Mouse (Mus musculus) embryonic facial prominence, embryonic 15.5 days (tissue): Measurements from ENCODE around the gene Pxdc1. TPM values are rescaled to one million over a fixed set of nuclear protein-coding genes. Genes with fewer than 3 reads are reported as not detected.

Source experiments
- ATAC-seq: fragments of 200-750 bp; cut with Nextera tagmentation; 2 replicates; pipeline ENCODE4 v1.8.0; 2017; ENCODE audit warnings: low read depth, moderate TSS enrichment; ENCODE audit not compliant: insufficient number of reproducible peaks, low FRiP score, low TSS enrichment
- H3K27ac ChIP-seq: fragments of 300-500 bp; sonication (generic); replicated peaks from 2 replicates; pipeline ENCODE4 v1.5.1; 2015; ENCODE audit warnings: mild to moderate bottlenecking, inconsistent platforms
- H3K27me3 ChIP-seq: fragments of 300-500 bp; sonication (generic); 2 replicates; pipeline ENCODE4 v1.6.1; 2015; ENCODE audit warnings: inconsistent platforms
- H3K36me3 ChIP-seq: fragments of 300-500 bp; sonication (generic); 2 replicates; pipeline ENCODE4 v1.6.1; 2015; ENCODE audit warnings: mild to moderate bottlenecking, inconsistent platforms
- H3K4me1 ChIP-seq: fragments of 300-500 bp; sonication (generic); 2 replicates; pipeline ENCODE4 v1.6.1; 2015; ENCODE audit warnings: inconsistent platforms
- H3K4me2 ChIP-seq: fragments of 300-500 bp; sonication (generic); replicated peaks from 2 replicates; pipeline ENCODE4 v1.6.1; 2015; ENCODE audit warnings: mild to moderate bottlenecking, inconsistent platforms
- H3K4me3 ChIP-seq: fragments of 300-500 bp; sonication (generic); replicated peaks from 2 replicates; pipeline ENCODE4 v1.5.1; 2015; ENCODE audit warnings: mild to moderate bottlenecking, inconsistent platforms
- H3K9ac ChIP-seq: fragments of 300-500 bp; sonication (generic); 2 replicates; pipeline ENCODE4 v1.6.1; 2015; ENCODE audit warnings: inconsistent platforms
- H3K9me3 ChIP-seq: fragments of 300-500 bp; sonication (generic); replicated peaks from 2 replicates; pipeline ENCODE4 v1.6.1; 2016; ENCODE audit warnings: inconsistent platforms
- WGBS: fragments of 180-500 bp; shearing (Covaris S2); methylation state at CpG from one replicate; pipeline ENCODE4 v1.1.7; 2015; 5-methylcytosine and 5-hydroxymethylcytosine counted together
- polyA plus RNA-seq: library from polyadenylated mRNA; unstranded; fragments of >200 nt; fragmentation: Nextera tagmentation; extraction: Ambion mirVana; gene quantifications from 2 replicates; pipeline ENCODE4 v1.2.1, GENCODE M21; 2015

The Pxdc1 gene
- polyA plus RNA-seq, 1 experiment from 2014 or later, result 29.2 TPM

DNA sequence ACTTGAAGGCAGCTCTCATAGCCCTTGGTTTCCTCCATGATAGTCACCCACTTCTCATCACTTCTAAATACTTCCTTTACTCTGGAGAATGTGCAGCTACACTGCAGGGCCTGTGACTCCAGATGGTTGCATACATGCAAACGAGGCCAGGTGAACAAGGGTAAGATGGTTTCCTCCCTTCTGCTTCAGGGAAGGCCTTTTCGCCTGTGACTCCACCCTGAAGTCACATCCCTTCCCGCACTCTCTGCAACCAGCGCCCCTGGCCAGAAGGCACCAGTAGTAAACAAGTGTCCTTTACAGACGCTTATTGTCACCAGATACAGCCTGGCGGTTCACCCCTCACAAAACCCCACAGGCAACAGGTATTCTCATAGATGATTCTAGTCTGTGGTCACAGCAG, 2.9 kb downstream of the Pxdc1 start:
- H3K27ac ChIP-seq, result no peak overlapping the region
- peak overlapping the region; percentile 89 for H3K4me2 ChIP-seq
- H3K4me1 ChIP-seq, result peaks cover 68% of the 10 kb centered on the region
- H3K27me3 ChIP-seq, result no peaks in the 10 kb centered on the region
- no peak overlapping the region for H3K9ac ChIP-seq
- 50% methylated on average over 6 of the region's 6 CpGs for WGBS
- no peaks in the 10 kb centered on the region for H3K9me3 ChIP-seq
- H3K4me3 ChIP-seq, result peak overlapping the region; percentile 73
- ATAC-seq, result no peak
- H3K36me3 ChIP-seq, result no peaks in the 10 kb centered on the region

- 59% methylated on average over 4 of the region's 4 CpGs for WGBS
- no peak for ATAC-seq
- Histone ChIP-seq H3K27ac (no peak overlapping the region), H3K9ac (no peak overlapping the region), H3K27me3 (no peaks in the 10 kb centered on the region), H3K36me3 (no peaks in the 10 kb centered on the region), H3K4me2 (no peak overlapping the region), H3K4me1 (peaks cover 78% of the 10 kb centered on the region), H3K9me3 (no peaks in the 10 kb centered on the region), H3K4me3 (no peak overlapping the region)
Observed at GRCm38 (mm10) chr13:34647751-34648150, 5.5 kb downstream of the Pxdc1 start.

- no peak for ATAC-seq
- H3K9me3 ChIP-seq, result no peaks in the 10 kb centered on the region
- H3K4me3 ChIP-seq, result no peak overlapping the region
- H3K9ac ChIP-seq, result no peak overlapping the region
- H3K27me3 ChIP-seq, result no peaks in the 10 kb centered on the region
- no peaks in the 10 kb centered on the region for H3K36me3 ChIP-seq
- no peak overlapping the region for H3K4me2 ChIP-seq
- WGBS, result 79% methylated on average over 8 of the region's 8 CpGs
- no peak overlapping the region for H3K27ac ChIP-seq
- H3K4me1 ChIP-seq, result peaks cover 75% of the 10 kb centered on the region
Observed at GRCm38 (mm10) chr13:34647221-34647620, 6.1 kb downstream of the Pxdc1 start.

GRCm38 (mm10) chr13:34646240-34646750, 7.0 kb downstream of the Pxdc1 start:
- Histone ChIP-seq H3K27ac (no peak overlapping the region), H3K4me3 (no peak overlapping the region), H3K4me2 (no peak overlapping the region), H3K36me3 (no peaks in the 10 kb centered on the region), H3K27me3 (no peaks in the 10 kb centered on the region), H3K9ac (no peak overlapping the region), H3K4me1 (peaks cover 74% of the 10 kb centered on the region), H3K9me3 (no peaks in the 10 kb centered on the region)
- no peak for ATAC-seq
- WGBS, result 49% methylated on average over 7 of the region's 7 CpGs

DNA sequence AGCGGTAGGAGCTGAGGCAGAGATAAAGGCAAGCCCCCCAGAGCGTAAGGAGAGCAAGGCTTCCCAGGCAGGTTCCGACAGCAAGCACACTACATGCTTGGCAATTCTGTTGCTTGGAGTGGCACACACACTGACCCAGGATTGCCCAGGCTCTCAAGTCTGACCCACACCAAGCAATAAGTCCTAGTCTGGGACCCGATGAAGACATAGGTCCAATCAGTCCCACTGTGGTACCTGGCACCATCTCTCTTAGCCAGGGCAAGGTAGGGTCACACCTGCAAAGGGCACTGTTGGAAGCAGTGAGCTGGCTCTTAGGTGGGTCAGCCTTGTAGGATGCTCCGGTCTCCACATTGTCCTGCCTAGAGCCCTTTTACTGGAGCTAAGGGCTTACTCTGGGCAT, 7.8 kb downstream of the Pxdc1 start:
- Histone ChIP-seq H3K27ac (no peak overlapping the region), H3K4me1 (peaks cover 68% of the 10 kb centered on the region), H3K9me3 (no peaks in the 10 kb centered on the region), H3K4me3 (no peak overlapping the region), H3K9ac (no peak overlapping the region), H3K4me2 (no peak overlapping the region), H3K36me3 (no peaks in the 10 kb centered on the region), H3K27me3 (no peaks in the 10 kb centered on the region)
- 91% methylated on average over 5 of the region's 5 CpGs for WGBS
- ATAC-seq, result no peak

DNA sequence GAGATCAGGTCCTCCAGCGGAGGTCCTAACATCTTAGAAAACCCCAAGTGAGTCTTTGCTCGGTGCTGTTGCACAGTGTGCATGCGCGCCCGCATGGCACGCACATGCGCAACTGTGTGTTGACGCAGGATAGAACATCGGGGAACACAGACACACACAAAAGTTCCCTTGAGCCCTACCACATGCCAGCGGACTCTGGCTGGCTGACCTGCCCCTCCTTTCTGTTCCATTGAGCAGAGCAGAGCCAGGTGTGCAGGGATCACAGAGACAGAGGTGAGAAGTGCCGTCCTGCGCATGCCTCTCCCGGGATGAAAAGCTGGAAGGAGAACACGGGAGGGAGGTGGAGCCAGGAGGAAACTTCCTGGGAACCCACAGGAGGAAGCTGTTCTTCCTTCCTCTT, 8.9 kb downstream of the Pxdc1 start:
- H3K4me1 ChIP-seq, result peaks cover 57% of the 10 kb centered on the region
- H3K27ac ChIP-seq, result no peak overlapping the region
- WGBS, result 65% methylated on average over 14 of the region's 14 CpGs
- no peak overlapping the region for H3K4me2 ChIP-seq
- no peak for ATAC-seq
- H3K27me3 ChIP-seq, result no peaks in the 10 kb centered on the region
- H3K9ac ChIP-seq, result no peak overlapping the region
- H3K36me3 ChIP-seq, result no peaks in the 10 kb centered on the region
- H3K9me3 ChIP-seq, result no peaks in the 10 kb centered on the region
- no peak overlapping the region for H3K4me3 ChIP-seq

DNA sequence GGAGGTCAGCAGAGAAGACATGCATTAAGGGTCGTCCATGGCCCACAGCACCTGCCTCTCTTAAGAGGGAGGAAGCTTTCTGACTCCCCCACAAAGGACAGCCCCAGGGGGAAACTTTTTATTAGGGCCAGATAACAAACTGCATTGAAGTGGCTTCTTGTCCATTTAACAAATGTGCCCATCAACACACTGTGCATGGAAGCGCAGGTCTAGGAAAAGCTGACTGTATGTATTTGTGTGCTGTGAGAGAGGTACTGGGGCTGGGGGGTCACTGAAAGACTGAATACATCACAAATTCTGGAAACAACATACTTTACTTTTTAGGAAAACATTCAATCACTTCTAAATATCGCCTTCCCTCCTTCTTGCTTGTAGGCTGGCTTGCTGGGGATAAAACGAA, 9.4 kb downstream of the Pxdc1 start:
- no peak for ATAC-seq
- H3K4me1 ChIP-seq, result peaks cover 52% of the 10 kb centered on the region
- H3K4me3 ChIP-seq, result no peak overlapping the region
- no peaks in the 10 kb centered on the region for H3K9me3 ChIP-seq
- H3K27me3 ChIP-seq, result no peaks in the 10 kb centered on the region
- no peak overlapping the region for H3K4me2 ChIP-seq
- no peak overlapping the region for H3K27ac ChIP-seq
- H3K9ac ChIP-seq, result no peak overlapping the region
- WGBS, result 65% methylated on average over 4 of the region's 4 CpGs
- H3K36me3 ChIP-seq, result no peaks in the 10 kb centered on the region

DNA sequence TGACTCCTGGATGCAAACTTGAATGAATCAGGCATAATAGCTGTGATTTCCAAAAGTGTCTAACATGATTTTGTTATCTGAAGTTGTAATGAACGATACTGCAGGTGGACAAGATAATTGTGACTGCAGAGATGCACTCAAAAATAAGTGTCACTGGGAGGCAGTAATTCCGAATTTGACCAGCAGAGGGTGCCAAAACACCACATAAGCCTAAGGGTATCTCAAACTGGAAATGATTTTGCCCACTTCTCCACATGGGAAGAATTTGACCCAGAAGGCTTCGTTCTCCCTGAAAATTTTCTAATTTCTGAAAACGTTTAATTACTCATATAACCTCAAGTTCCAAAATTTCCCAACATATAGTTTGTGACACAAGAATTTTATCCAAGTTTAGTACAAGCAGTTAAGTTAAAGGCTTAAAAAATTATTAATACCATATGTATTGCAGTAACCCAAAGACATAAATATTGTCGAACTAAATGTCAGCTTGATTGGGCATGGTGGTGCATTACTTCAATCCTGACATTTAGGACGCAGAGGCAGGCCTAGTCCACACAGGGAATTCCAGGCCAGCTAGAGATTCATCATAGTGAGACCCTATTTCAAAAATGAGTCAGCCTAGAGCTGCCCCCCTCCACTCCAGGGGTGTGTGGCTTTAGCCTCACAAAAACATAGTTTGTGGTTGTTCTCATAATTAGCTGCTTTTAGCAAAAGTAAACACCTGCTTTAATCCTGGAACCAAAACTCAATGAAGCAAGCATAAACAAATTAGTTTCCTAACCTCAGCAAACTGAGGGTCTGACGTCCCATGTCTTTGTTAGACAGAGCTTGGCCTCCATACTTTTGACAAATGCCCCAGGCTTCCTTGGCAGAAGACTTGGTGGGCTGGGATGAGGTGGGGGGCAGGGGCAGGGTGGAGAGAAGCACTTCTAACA, 10.1 kb downstream of the Pxdc1 start:
- Histone ChIP-seq H3K4me2 (no peak overlapping the region), H3K4me3 (no peak overlapping the region), H3K27ac (no peak overlapping the region), H3K9me3 (no peaks in the 10 kb centered on the region), H3K36me3 (peaks cover 7% of the 10 kb centered on the region), H3K9ac (no peak overlapping the region), H3K27me3 (no peaks in the 10 kb centered on the region), H3K4me1 (peaks cover 46% of the 10 kb centered on the region)
- 20% methylated on average over 7 of the region's 7 CpGs for WGBS
- no peak for ATAC-seq

- Histone ChIP-seq H3K9me3 (no peaks in the 10 kb centered on the region), H3K9ac (no peak overlapping the region), H3K4me2 (no peak overlapping the region), H3K36me3 (peaks cover 13% of the 10 kb centered on the region), H3K4me3 (no peak overlapping the region), H3K27ac (no peak overlapping the region), H3K4me1 (peaks cover 26% of the 10 kb centered on the region), H3K27me3 (no peaks in the 10 kb centered on the region)
- no peak; the same call in 1 of the 2 replicates for ATAC-seq
- 71% methylated on average over 2 of the region's 2 CpGs for WGBS
Observed at GRCm38 (mm10) chr13:34641066-34641465, 12.2 kb downstream of the Pxdc1 start.

GRCm38 (mm10) chr13:34635978-34636377, 17.3 kb downstream of the Pxdc1 start:
- no peak for ATAC-seq

DNA sequence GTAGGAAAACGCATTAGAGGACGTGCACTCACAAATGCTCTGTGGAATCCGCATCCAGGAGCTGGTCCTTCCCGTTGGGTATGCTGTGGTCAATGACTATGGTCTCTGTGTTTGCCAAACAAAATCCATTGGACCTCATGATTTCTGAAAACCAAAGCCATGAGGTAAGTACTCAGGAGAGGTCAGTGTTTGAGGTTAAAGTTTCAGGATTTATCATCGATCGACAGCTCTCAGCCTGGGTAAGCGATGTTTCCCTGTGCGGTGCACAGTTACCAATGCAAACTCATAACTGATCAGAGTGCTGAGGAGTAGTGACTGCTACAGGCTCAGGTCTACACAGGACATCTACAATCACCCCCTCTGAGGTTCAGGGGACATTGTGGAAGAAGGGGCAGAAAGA, 23.0 kb downstream of the Pxdc1 start:
- no peaks in the 10 kb centered on the region for H3K9me3 ChIP-seq
- WGBS, result 95% methylated on average over 8 of the region's 8 CpGs
- ATAC-seq, result no peak
- H3K4me3 ChIP-seq, result no peak overlapping the region
- no peak overlapping the region for H3K27ac ChIP-seq
- H3K27me3 ChIP-seq, result no peaks in the 10 kb centered on the region
- H3K9ac ChIP-seq, result no peak overlapping the region
- no peak overlapping the region for H3K4me2 ChIP-seq
- H3K36me3 ChIP-seq, result peaks cover 35% of the 10 kb centered on the region
- H3K4me1 ChIP-seq, result no peaks in the 10 kb centered on the region

More at GRCm38 (mm10) chr13:34635978-34636377, 17.3 kb downstream of the Pxdc1 start:
- no peak overlapping the region for H3K4me3 ChIP-seq
- peaks cover 27% of the 10 kb centered on the region for H3K36me3 ChIP-seq
- no peak overlapping the region for H3K27ac ChIP-seq
- H3K4me2 ChIP-seq, result no peak overlapping the region
- 36% methylated on average over 5 of the region's 5 CpGs for WGBS
- H3K9me3 ChIP-seq, result no peaks in the 10 kb centered on the region
- H3K27me3 ChIP-seq, result no peaks in the 10 kb centered on the region
- no peak overlapping the region for H3K9ac ChIP-seq
- H3K4me1 ChIP-seq, result no peaks in the 10 kb centered on the region
